Mouse (Mus musculus) lung, postnatal 4 days (tissue): ENCODE measurements around the gene Gtf3c6.

Source experiments
- DNase-seq, 2 experiments: peaks; one replicate each; pipeline ENCODE4 v3.0.0; 2021

The Gtf3c6 gene

GRCm38 (mm10) chr10:40258401-40258966 is 576 bp upstream of the Gtf3c6 start:
- DNase-seq, result peak; percentile 71 to 74

- DNase-seq, result peak; percentile 44 to 66
Measured at GRCm38 (mm10) chr10:40256716-40257115, 1.2 kb downstream of the Gtf3c6 start.

GRCm38 (mm10) chr10:40250969-40251368 is 6.9 kb downstream of the Gtf3c6 start:
- DNase-seq, result no peak

GRCm38 (mm10) chr10:40249625-40250024 is 8.3 kb downstream of the Gtf3c6 start:
- DNase-seq, result no peak

GRCm38 (mm10) chr10:40247166-40247716 is 10.7 kb downstream of the Gtf3c6 start:
- DNase-seq, result no peak

GRCm38 (mm10) chr10:40246374-40247165 is 11.3 kb downstream of the Gtf3c6 start, which contains the start of gene Rpf2:
Gene Rpf2 (minus strand): TSS chr10:40247036.
- peak; percentile 85 to 90 for DNase-seq

GRCm38 (mm10) chr10:40237826-40238225 is 20.1 kb downstream of the Gtf3c6 start:
- DNase-seq, result no peak

- DNase-seq, result no peak
Measured at GRCm38 (mm10) chr10:40233241-40233640, 24.7 kb downstream of the Gtf3c6 start.

GRCm38 (mm10) chr10:40232442-40232841 is 25.5 kb downstream of the Gtf3c6 start:
- no peak for DNase-seq

GRCm38 (mm10) chr10:40229725-40230124 is 28.2 kb downstream of the Gtf3c6 start:
- no peak for DNase-seq

- no peak for DNase-seq
Measured at GRCm38 (mm10) chr10:40227660-40228303, 30.1 kb downstream of the Gtf3c6 start.

GRCm38 (mm10) chr10:40218874-40219273 is 39.0 kb downstream of the Gtf3c6 start:
- DNase-seq, result no peak

- peak; percentile 88 to 94 for DNase-seq
Measured at GRCm38 (mm10) chr10:40212443-40213169, 45.3 kb downstream of the Gtf3c6 start.
